20 mouse cellular contexts compared by ENCODE assay signal in genomic region chr3:100908594-100908993, GRCm38 (mm10). TPM values are rescaled to one million over a fixed set of nuclear protein-coding genes. Genes with fewer than 3 reads are reported as not detected.
DNase-seq lines count a peak whose midpoint lies in the region; ATAC-seq and TF ChIP-seq lines count a peak whose summit lies in the region.
"Had no signal": no experiment of that assay in that cellular context is flagged by ENCODE, and none has a peak within 500 bp of the region (broad histone marks: within the 10 kb centered on the region; RNA-seq: fewer than 3 reads in every experiment).

No protein-coding gene starts in this region.

- no peaks in the 10 kb centered on the region for H3K4me1 ChIP-seq in hindbrain, embryonic 16.5 days (ENCODE audit: control insufficient read depth, insufficient read depth, low read depth, low read length)
- no peaks in the 10 kb centered on the region for H3K4me1 ChIP-seq in hindbrain, embryonic 10.5 days (replicated peaks)
- no peaks in the 10 kb centered on the region; the same call in 1 of the 2 replicates for H3K4me1 ChIP-seq in thymus, adult 2 months (replicated peaks; ENCODE audit: control insufficient read depth, insufficient read depth, low read length)
- H3K4me1 ChIP-seq in limb, embryonic 12.5 days (replicated peaks): peaks cover 23% of the 10 kb centered on the region
- H3K4me1 ChIP-seq: forebrain, embryonic 12.5 days; liver, embryonic 15.5 days; midbrain, embryonic 13.5 days had no signal

- H3K36me3 ChIP-seq in hindbrain, embryonic 16.5 days (ENCODE audit: control insufficient read depth, insufficient read depth, low read length): no peaks in the 10 kb centered on the region
- H3K36me3 ChIP-seq in hindbrain, embryonic 10.5 days: no peaks in the 10 kb centered on the region
- H3K36me3 ChIP-seq in thymus, adult 2 months (ENCODE audit: control insufficient read depth, insufficient read depth, low read length): no peaks in the 10 kb centered on the region
- no peaks in the 10 kb centered on the region for H3K36me3 ChIP-seq in limb, embryonic 12.5 days
- H3K36me3 ChIP-seq: forebrain, embryonic 12.5 days; limb, embryonic 15.5 days; liver, embryonic 15.5 days; midbrain, embryonic 13.5 days had no signal

- 55% methylated on average over 6 of the region's 6 CpGs for WGBS in hindbrain, embryonic 16.5 days
- 75% methylated on average over 6 of the region's 6 CpGs for WGBS in hindbrain, embryonic 10.5 days
- 8% methylated on average over 6 of the region's 6 CpGs for WGBS in thymus, adult 2 months
- 48% methylated on average over 6 of the region's 6 CpGs for WGBS in limb, embryonic 12.5 days

- no peak for DNase-seq in hindbrain, embryonic 10.5 days (ENCODE audit: low spot score)
- DNase-seq in thymus, postnatal 0 days (ENCODE audit: low spot score): peak; percentile 15
- DNase-seq in thymus, adult 2 months: no peak
- DNase-seq in gastrocnemius, postnatal 10 days: no peak
- DNase-seq in adrenal gland, adult (ENCODE audit: inconsistent age in 2 of 2, low spot score in 1 of 2): no peak
- DNase-seq: adrenal gland, postnatal 14 days; cerebellum, adult 9-11 months; gastrocnemius, postnatal 14 days; heart, adult 2 months; kidney, adult 8-10 months; kidney, postnatal 25 days; lung, postnatal 10 days; right cerebral cortex, postnatal 25 days; thymus, postnatal 25 days had no signal

- ATAC-seq in hindbrain, embryonic 16.5 days: peak; percentile 49; the same call in 1 of the 2 replicates
- ATAC-seq in limb, embryonic 12.5 days (ENCODE audit: insufficient number of reproducible peaks, insufficient read depth, low FRiP score, low TSS enrichment, low read depth): no peak
- ATAC-seq: midbrain, embryonic 13.5 days had no signal

- TF ChIP-seq CTCF in thymus, adult 2 months (IDR thresholded peaks at IDR 0.05; ENCODE audit: borderline replicate concordance, control insufficient read depth, extremely low read depth, insufficient read depth, low read length, poor library complexity): no peak

- no peaks in the 10 kb centered on the region for H3K27me3 ChIP-seq in hindbrain, embryonic 16.5 days (replicated peaks; ENCODE audit: control insufficient read depth, insufficient read depth, low read length)
- H3K27me3 ChIP-seq in hindbrain, embryonic 10.5 days (ENCODE audit: insufficient read depth, poor library complexity, severe bottlenecking): no peaks in the 10 kb centered on the region
- H3K27me3 ChIP-seq in thymus, adult 2 months (ENCODE audit: control insufficient read depth, insufficient read depth, low read length): no peaks in the 10 kb centered on the region
- no peaks in the 10 kb centered on the region for H3K27me3 ChIP-seq in limb, embryonic 12.5 days
- H3K27me3 ChIP-seq: forebrain, embryonic 12.5 days; limb, embryonic 15.5 days; liver, embryonic 15.5 days; midbrain, embryonic 13.5 days had no signal

- no peak overlapping the region for H3K27ac ChIP-seq in hindbrain, embryonic 16.5 days (ENCODE audit: low read depth, low read length)
- no peak overlapping the region for H3K27ac ChIP-seq in hindbrain, embryonic 10.5 days
- H3K27ac ChIP-seq in thymus, adult 2 months (ENCODE audit: control insufficient read depth, insufficient read depth, low read length): no peak overlapping the region
- peak overlapping the region; percentile 20; the same call in 1 of the 2 replicates for H3K27ac ChIP-seq in limb, embryonic 12.5 days
- H3K27ac ChIP-seq: forebrain, embryonic 12.5 days; heart, adult 2 months; limb, embryonic 15.5 days; liver, embryonic 15.5 days; midbrain, embryonic 13.5 days had no signal

- no peaks in the 10 kb centered on the region for H3K9me3 ChIP-seq in hindbrain, embryonic 16.5 days (ENCODE audit: control insufficient read depth, low read length)
- H3K9me3 ChIP-seq in hindbrain, embryonic 10.5 days: no peaks in the 10 kb centered on the region
- no peaks in the 10 kb centered on the region for H3K9me3 ChIP-seq in limb, embryonic 12.5 days
- H3K9me3 ChIP-seq: forebrain, embryonic 12.5 days; limb, embryonic 15.5 days; liver, embryonic 15.5 days; midbrain, embryonic 13.5 days had no signal

- H3K4me2 ChIP-seq in hindbrain, embryonic 16.5 days (ENCODE audit: low read length): no peak overlapping the region
- H3K4me2 ChIP-seq in limb, embryonic 12.5 days: no peak overlapping the region
- H3K4me2 ChIP-seq: forebrain, embryonic 12.5 days; limb, embryonic 15.5 days; liver, embryonic 15.5 days; midbrain, embryonic 13.5 days had no signal

- no peak for TF ChIP-seq POLR2A in thymus, adult 2 months (IDR thresholded peaks at IDR 0.05; ENCODE audit: control insufficient read depth, extremely low read depth, insufficient read depth, low read length, poor library complexity)

- no peak overlapping the region for H3K4me3 ChIP-seq in hindbrain, embryonic 16.5 days (ENCODE audit: low read length)
- no peak overlapping the region for H3K4me3 ChIP-seq in hindbrain, embryonic 10.5 days
- no peak overlapping the region for H3K4me3 ChIP-seq in thymus, adult 2 months (ENCODE audit: control insufficient read depth, insufficient read depth, low read length)
- no peak overlapping the region for H3K4me3 ChIP-seq in limb, embryonic 12.5 days (replicated peaks)
- H3K4me3 ChIP-seq: forebrain, embryonic 12.5 days; heart, adult 2 months; limb, embryonic 15.5 days; liver, embryonic 15.5 days; midbrain, embryonic 13.5 days had no signal

- H3K9ac ChIP-seq in hindbrain, embryonic 16.5 days (ENCODE audit: low read depth, low read length): no peak overlapping the region
- no peak overlapping the region for H3K9ac ChIP-seq in limb, embryonic 12.5 days (replicated peaks)
- H3K9ac ChIP-seq: forebrain, embryonic 12.5 days; limb, embryonic 15.5 days; liver, embryonic 15.5 days; midbrain, embryonic 13.5 days had no signal

RNA-seq across cellular contexts. Expression of gene Trim45, which starts 13.4 kb away (rescaled TPM):
- 7.6 and 8.7 TPM in 2 replicates for polyA plus RNA-seq in hindbrain, embryonic 16.5 days (2015; fragmentation: Nextera tagmentation; extraction: Ambion mirVana)
- 5.0 and 7.9 TPM in 2 replicates for polyA plus RNA-seq in hindbrain, embryonic 10.5 days (2016; fragmentation: Nextera tagmentation; extraction: Ambion mirVana)
- 2.4 and 2.7 TPM in 2 replicates for polyA plus RNA-seq in thymus, postnatal 0 days (2015; fragmentation: Nextera tagmentation; extraction: Ambion mirVana)
- 3.0 and 3.2 TPM in 2 replicates for polyA plus RNA-seq in thymus, adult 2 months (2012; rRNA removed)
- 7.3 and 8.8 TPM in 2 replicates for polyA plus RNA-seq in limb, embryonic 12.5 days (2016; fragmentation: Nextera tagmentation; extraction: Ambion mirVana)
- 1 to 10 TPM; 7.8 to 9.0 TPM for total RNA-seq in gastrocnemius, postnatal 10 days (2021)
